Mouse (Mus musculus) mouse trophoblast stem cell (cell line): ENCODE measurements around the gene Acot3.
"Not testable (repeated sequence)": the region's sequence is repeated elsewhere in the genome, so short reads cannot be mapped to it uniquely, and the experiment has no call there.

Experiments used
- in situ Hi-C, 2 experiments: fragments of 300-500 bp; cut with MseI, MboI; formaldehyde crosslinking; loops; 2 replicates in 1 of 2; 3 replicates in 1 of 2; pipeline ENCODE4 v1.15.1; 2025

Gene Acot3

GRCm38 (mm10) chr12:84042248-84042647, 9.7 kb upstream of the Acot3 start:
- in situ Hi-C loops, result no loop called here

- in situ Hi-C loops, result no loop called here
Observed at GRCm38 (mm10) chr12:84044045-84044444, 7.9 kb upstream of the Acot3 start.

- in situ Hi-C loops, result no loop called here
Observed at GRCm38 (mm10) chr12:84046906-84047305, 5.0 kb upstream of the Acot3 start.

DNA sequence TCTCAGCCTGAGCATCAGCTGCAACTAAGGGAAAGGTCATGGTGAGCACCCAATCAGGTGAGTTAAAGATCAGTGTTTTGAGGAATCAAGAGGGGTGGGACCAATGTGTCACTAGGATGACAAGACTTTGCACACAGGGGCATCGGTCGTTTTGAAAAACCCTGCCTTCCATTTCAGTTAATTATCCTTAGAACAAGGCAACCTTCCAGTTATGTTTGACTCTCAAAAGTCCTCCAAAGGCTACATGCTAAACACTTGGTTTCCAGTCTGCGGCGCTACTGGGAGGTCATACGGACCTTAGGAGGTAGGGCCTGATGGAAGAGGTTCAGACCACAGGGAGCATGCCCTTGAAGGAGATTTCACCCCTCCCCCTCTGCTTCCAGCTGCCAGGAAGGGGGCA, 1.2 kb upstream of the Acot3 start:
- in situ Hi-C loops, result not testable (repeated sequence)

DNA sequence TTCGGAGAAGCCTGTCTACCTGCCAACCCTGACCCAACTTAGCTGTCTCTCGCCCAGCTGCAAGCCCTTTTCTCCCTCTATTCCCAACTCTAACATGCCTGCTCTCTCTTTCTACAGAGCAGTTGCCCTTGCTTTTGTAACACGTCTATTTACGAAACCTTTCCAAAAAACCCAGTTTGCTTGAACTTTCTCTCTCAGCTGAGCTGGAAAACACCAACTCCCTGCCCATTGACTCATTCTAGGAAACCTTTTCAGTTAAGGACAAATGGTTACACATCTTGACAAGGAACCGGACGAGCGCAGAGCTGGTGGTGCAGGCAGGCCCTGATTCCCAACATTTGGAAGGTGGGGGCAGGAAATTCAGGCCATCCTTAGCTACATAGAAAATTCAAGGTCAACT, 665 bp downstream of the Acot3 start:
- in situ Hi-C loops, result no loop called here

DNA sequence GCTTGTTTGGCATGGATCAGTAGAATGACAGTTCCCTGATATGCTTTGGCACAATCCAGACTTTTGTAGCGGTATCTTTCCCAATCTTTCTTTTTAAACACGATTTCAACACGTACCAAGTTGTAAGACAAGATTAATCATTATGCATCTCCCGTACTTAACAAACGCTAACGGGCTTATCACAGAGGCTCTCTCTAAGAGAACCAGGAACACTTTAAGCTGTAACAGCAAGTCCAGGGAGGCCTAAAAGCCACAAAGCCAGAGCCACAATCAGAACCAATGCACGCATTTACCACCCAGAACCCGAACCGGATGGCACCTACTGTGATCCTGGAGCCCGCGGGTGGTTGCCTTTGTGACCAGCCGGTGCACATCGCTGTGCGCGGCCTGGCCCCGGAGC, 1.2 kb downstream of the Acot3 start:
- in situ Hi-C loops, result no loop called here

GRCm38 (mm10) chr12:84053679-84054391, 1.9 kb downstream of the Acot3 start:
- in situ Hi-C loops, result no loop called here

DNA sequence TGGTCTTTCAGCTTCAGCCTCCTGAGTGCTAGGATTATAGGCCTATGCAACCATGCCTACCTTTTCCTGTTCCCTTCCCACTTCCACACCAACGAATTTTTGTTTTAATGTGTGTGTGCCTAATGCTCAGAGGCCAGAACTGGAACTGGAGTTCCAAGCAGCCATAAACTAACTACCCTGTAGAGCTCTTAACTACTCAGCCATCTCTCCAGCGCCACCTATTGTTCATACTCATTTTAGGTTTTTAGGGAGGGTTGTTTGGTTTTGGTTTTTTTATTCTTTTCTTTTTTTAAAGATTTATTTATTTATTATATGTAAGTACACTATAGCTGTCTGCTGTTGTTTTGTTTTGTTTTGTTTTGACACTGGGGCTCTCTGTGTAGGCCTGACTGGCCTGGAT, 9.0 kb downstream of the Acot3 start:
- in situ Hi-C loops, result loop anchor here in 1 of 2 experiments (5.0 kb wide), 1 partner anchor 89 kb away; no protein-coding TSS in a partner anchor

DNA sequence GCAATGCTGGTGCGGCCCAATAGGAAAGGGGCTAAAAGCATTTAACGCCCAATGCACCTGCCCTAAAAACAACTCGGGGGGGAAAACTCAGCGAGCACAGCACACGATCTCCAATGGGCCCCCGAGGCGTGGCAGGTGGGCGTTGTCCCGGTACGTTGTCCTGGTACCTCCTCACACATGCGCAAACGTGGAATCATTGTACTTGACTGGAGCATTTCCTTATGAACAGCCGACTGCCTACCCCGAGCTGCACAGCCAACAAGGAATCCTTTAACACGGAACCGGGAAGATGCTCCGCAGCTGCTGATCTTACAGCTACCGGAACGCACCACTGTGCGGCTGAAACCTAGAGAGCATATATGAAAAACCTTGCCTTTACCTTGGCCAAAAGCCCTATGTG, 10.4 kb downstream of the Acot3 start:
- in situ Hi-C loops, result loop anchor here in 1 of 2 experiments (5.0 kb wide), 1 partner anchor 90 kb away; no protein-coding TSS in a partner anchor

- in situ Hi-C loops, result loop anchor here in 1 of 2 experiments (5.0 kb wide), 1 partner anchor 91 kb away; no protein-coding TSS in a partner anchor
Observed at GRCm38 (mm10) chr12:84063228-84063627, 11.3 kb downstream of the Acot3 start.

GRCm38 (mm10) chr12:84063833-84064232, 11.9 kb downstream of the Acot3 start:
- in situ Hi-C loops, result loop anchor here in 1 of 2 experiments (5.0 kb wide), 1 partner anchor 92 kb away; no protein-coding TSS in a partner anchor

DNA sequence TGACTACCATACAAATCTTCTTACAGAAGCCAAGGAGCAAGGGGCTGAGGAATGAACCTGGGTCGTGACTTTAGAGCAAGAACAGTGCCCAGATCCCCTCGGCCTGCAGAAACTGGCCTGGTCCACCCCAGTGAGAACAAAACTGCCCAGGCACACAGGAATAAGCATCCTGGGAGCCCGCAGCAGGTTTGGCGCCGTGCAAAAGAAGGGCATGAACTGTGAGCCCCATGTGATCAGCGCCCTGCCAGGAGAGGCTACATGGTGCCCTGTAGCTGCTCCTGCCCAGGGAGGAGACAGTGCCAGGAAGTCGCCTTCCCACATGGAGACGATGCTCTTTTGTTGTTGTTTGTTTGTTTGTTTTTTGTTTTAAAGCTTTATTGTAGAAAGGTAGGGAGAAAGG, 12.7 kb downstream of the Acot3 start:
- in situ Hi-C loops, result loop anchor here in 1 of 2 experiments (5.0 kb wide), 1 partner anchor 92 kb away; no protein-coding TSS in a partner anchor

DNA sequence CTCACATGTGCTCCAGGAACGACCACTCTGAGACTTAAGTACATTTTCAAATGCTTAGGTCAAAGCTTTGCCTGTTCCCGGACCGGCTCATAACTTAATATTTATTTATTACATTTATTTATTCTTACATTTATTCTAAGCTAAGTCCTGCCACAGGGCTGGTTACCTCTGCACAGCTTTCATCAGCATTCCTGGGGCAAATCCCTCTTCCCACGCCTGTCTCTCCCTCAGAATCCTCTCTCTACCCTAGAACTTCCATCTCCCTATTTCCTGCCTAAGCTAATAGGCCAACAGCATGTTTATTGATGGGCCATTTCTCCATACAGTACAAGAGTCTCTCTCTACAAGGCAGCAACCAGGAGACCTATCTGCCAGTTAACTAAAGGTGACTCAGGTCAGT, 15.8 kb downstream of the Acot3 start:
- in situ Hi-C loops, result no loop called here

DNA sequence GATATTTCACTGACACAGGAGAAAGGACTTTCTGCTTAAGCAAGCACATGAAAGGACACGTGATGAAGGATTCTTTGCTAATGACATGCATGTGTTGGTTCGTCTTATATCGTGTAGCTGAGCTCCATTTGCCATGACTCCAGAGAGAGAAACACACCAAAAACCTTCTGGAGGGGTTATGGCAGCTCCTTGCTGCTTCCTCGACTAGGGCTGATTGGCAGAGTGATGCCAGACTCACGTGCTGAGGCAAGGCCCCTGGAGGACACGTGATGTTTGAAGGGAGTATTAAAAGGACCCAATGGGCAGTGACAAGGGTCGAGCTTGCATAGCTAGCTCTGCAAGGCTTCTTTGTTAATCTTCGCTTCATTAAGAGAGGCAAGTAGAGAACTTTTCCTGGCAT, 16.4 kb downstream of the Acot3 start:
- in situ Hi-C loops, result no loop called here

GRCm38 (mm10) chr12:84068986-84069385, 17.0 kb downstream of the Acot3 start, which contains the start of gene Acot5:
Acot5 (plus strand) TSS chr12:84069325.
- in situ Hi-C loops, result no loop called here

DNA sequence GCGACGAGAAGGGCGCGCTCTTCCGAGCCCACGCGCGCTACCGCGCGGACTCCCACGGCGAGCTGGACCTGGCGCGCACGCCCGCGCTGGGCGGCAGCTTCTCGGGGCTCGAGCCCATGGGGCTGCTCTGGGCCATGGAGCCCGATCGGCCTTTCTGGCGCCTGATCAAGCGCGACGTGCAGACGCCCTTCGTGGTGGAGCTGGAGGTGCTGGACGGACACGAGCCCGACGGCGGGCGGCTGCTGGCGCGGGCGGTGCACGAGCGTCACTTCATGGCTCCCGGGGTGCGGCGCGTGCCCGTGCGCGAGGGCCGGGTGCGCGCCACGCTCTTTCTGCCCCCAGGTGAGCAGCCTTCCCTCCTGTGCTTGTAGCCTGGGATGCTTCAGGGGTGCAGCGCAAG, 17.6 kb downstream of the Acot3 start:
- in situ Hi-C loops, result not testable (repeated sequence)

GRCm38 (mm10) chr12:84071696-84072095, 19.8 kb downstream of the Acot3 start:
- in situ Hi-C loops, result no loop called here

GRCm38 (mm10) chr12:84077371-84077990, 25.5 kb downstream of the Acot3 start:
- in situ Hi-C loops, result no loop called here

GRCm38 (mm10) chr12:84083842-84084241, 31.9 kb downstream of the Acot3 start:
- in situ Hi-C loops, result no loop called here

DNA sequence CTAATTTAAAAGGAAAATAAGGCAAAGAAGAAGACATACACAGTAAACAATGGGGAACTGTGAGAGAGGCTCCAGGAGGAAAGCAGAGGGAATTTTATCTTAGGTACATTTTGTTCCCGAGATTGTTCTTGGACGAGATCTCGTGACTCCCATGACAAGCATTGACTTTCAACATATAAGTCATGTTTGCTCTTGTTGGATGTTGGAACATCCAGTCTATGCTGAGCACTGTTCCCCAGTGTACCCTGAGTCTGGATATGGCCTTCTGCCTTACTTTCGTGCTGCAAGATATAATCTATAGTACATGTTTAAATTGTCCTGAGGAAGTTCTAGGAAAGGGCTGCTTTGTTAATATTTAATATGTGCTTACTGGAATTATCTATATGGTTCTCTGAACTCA, 32.6 kb downstream of the Acot3 start:
- in situ Hi-C loops, result no loop called here

- in situ Hi-C loops, result not testable (repeated sequence)
Observed at GRCm38 (mm10) chr12:84094666-84095065, 42.7 kb downstream of the Acot3 start.

DNA sequence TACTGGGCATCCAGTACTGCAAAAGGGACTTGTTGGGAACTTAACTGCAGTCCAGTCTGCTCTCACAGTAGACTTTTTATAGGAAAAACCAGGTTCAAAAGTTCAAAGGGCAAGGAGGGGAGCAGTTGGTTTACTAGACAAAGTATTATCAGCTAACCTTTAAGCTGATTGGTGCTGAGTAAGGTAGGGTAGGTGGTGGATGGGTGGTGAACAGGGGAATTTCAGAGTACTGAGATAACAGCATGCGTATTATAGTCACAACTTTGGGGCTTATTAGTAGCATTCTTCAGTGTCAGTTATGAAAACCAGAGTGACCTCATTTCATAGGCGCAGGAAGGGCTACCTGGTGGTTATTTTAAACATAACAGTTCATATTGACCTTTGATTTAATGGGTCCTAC, 47.7 kb downstream of the Acot3 start:
- in situ Hi-C loops, result no loop called here

GRCm38 (mm10) chr12:84100071-84100470, 48.1 kb downstream of the Acot3 start:
- in situ Hi-C loops, result no loop called here
